In the genomic region with DNA sequence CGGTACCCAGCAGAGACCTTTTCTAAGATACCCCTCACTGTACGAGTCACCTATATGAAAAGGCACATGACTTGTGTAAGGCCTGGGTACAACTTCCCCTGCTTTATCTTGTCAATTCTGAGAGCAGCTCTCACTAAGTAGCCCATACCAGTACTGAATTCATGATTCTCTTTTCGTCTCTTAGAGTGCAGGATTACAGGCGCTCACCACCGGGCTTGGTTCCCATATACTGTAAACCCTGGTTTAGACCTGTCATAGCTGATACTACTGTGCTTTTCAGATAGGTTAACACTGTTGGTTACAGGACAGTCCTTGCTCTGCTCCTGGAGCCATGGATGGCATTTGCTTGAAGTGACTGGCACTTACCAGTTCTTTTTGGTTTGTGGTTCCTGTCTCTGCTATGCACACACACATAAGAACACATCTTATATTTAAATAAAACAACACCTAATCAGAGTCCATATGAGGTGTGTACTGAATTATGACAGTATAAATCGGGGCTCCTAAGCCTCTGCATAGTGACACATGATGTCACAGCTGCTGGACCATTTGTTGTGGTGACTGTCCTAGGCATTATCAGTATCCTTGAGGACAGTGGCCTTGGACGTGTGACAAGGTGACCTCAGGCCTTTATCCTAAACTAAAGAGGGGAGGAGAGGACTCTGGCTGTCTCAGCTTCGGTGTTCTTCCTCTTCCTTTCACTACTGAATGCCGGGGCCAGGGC, we compare ENCODE assay signal across 16 mouse cellular contexts. TPM values are rescaled to one million over a fixed set of nuclear protein-coding genes. Genes with fewer than 3 reads are reported as not detected.
DNase-seq lines count a peak whose midpoint lies in the region; ATAC-seq and TF ChIP-seq lines count a peak whose summit lies in the region.
"Had no signal": no experiment of that assay in that cellular context is flagged by ENCODE, and none has a peak within 500 bp of the region (broad histone marks: within the 10 kb centered on the region; RNA-seq: fewer than 3 reads in every experiment).

No protein-coding gene starts in this region.

- 62% methylated on average over 9 of the region's 9 CpGs for WGBS in lung, embryonic 14.5 days

- ATAC-seq in lung, embryonic 14.5 days (ENCODE audit: insufficient read depth) = peak; percentile 63; the same call in 1 of the 2 replicates
- peak; percentile 16 for ATAC-seq in activated CD4-positive, CD25-positive, alpha-beta regulatory T cell, adult 4 months
- ATAC-seq in inflammation-experienced regulatory T-cells, adult 6 months = peak; percentile 20
- peak; percentile 66 for ATAC-seq in megakaryocyte-erythroid progenitor cell, adult 5-6 weeks (replicated peaks; ENCODE audit: low FRiP score, low TSS enrichment, poor library complexity, severe bottlenecking)

- H3K9me3 ChIP-seq in lung, embryonic 14.5 days (ENCODE audit: low read depth, low read length) = no peaks in the 10 kb centered on the region
- H3K9me3 ChIP-seq: embryonic facial prominence, embryonic 10.5 days; limb, embryonic 15.5 days had no signal

- H3K4me2 ChIP-seq in lung, embryonic 14.5 days = no peak overlapping the region
- H3K4me2 ChIP-seq: limb, embryonic 15.5 days had no signal

- no peak overlapping the region for H3K27ac ChIP-seq in lung, embryonic 14.5 days (ENCODE audit: low read depth)
- H3K27ac ChIP-seq: embryonic facial prominence, embryonic 10.5 days; limb, embryonic 15.5 days had no signal

- no peak overlapping the region for H3K9ac ChIP-seq in lung, embryonic 14.5 days
- H3K9ac ChIP-seq: limb, embryonic 15.5 days had no signal

- peak; percentile 32 for DNase-seq in lung, embryonic 14.5 days
- no peak for DNase-seq in lung, postnatal 25 days (ENCODE audit: low spot score)
- no peak for DNase-seq in ovary, postnatal 10 days (ENCODE audit: low spot score)
- DNase-seq in right cerebral cortex, postnatal 25 days = no peak
- DNase-seq: cerebellum, postnatal 10 days; gastrocnemius, postnatal 10 days; heart, postnatal 4 days; kidney, adult 8-10 months; kidney, postnatal 36 days; retina, postnatal 1 day had no signal

- TF ChIP-seq CTCF in lung, embryonic 14.5 days (IDR thresholded peaks at IDR 0.05; ENCODE audit: low read depth) = no peak

- H3K27me3 ChIP-seq in lung, embryonic 14.5 days (ENCODE audit: insufficient read depth, low read length) = no peaks in the 10 kb centered on the region
- H3K27me3 ChIP-seq: limb, embryonic 15.5 days had no signal

- H3K4me3 ChIP-seq in lung, embryonic 14.5 days (ENCODE audit: low read depth, low read length) = no peak overlapping the region
- H3K4me3 ChIP-seq: embryonic facial prominence, embryonic 10.5 days; erythroblast, embryonic 14.5 days; limb, embryonic 15.5 days had no signal

- H3K36me3 ChIP-seq in lung, embryonic 14.5 days (ENCODE audit: insufficient read depth) = peaks cover 65% of the 10 kb centered on the region

- no peaks in the 10 kb centered on the region for H3K4me1 ChIP-seq in lung, embryonic 14.5 days (ENCODE audit: insufficient read depth)
- H3K4me1 ChIP-seq: embryonic facial prominence, embryonic 10.5 days; limb, embryonic 15.5 days had no signal

RNA-seq across cellular contexts. Expression of gene Pgm2, which starts 9.4 kb away (rescaled TPM):
- polyA plus RNA-seq in lung, embryonic 14.5 days (2014; fragmentation: Nextera tagmentation; extraction: Ambion mirVana) = 39.9 and 43.0 TPM in 2 replicates
- 10 to 100 TPM; 31.3 to 32.2 TPM for polyA plus RNA-seq in activated CD4-positive, CD25-positive, alpha-beta regulatory T cell, adult 4 months (2017; shearing (Covaris generic))
- 10 to 100 TPM; 18.2 to 27.0 (median 19.2) TPM for polyA plus RNA-seq in inflammation-experienced regulatory T-cells, adult 6 months (2017; shearing (Covaris generic))
- 44.1 and 49.9 TPM in 2 replicates for total RNA-seq in megakaryocyte-erythroid progenitor cell, adult 5-6 weeks (2014; fragmentation: Nextera tagmentation)
- 63.1 and 65.8 TPM in 2 replicates for total RNA-seq in megakaryocyte-erythroid progenitor cell, adult 5-6 weeks (2017)

RNA-seq across cellular contexts. Expression of gene Tbc1d1, which starts 54.0 kb away (rescaled TPM):
- 54.4 and 58.7 TPM in 2 replicates for polyA plus RNA-seq in lung, embryonic 14.5 days (2014; fragmentation: Nextera tagmentation; extraction: Ambion mirVana)
- polyA plus RNA-seq in activated CD4-positive, CD25-positive, alpha-beta regulatory T cell, adult 4 months (2017; shearing (Covaris generic)) = 10 to 100 TPM; 36.6 to 37.7 TPM
- 10 to 100 TPM; 28.0 to 49.0 (median 34.6) TPM for polyA plus RNA-seq in inflammation-experienced regulatory T-cells, adult 6 months (2017; shearing (Covaris generic))
- 6.7 and 11.3 TPM in 2 replicates for total RNA-seq in megakaryocyte-erythroid progenitor cell, adult 5-6 weeks (2014; fragmentation: Nextera tagmentation)
- 15.8 and 15.9 TPM in 2 replicates for total RNA-seq in megakaryocyte-erythroid progenitor cell, adult 5-6 weeks (2017)

Comparison
In these comparisons a context has a peak if more than half of its experiments do, and no peak if none do; other contexts are left out.
1. ATAC-seq: peak in every context shown above with its lines; median percentile 66 in megakaryocyte-erythroid progenitor cell, adult 5-6 weeks; 63 in lung, embryonic 14.5 days; 20 in inflammation-experienced regulatory T-cells, adult 6 months; 16 in activated CD4-positive, CD25-positive, alpha-beta regulatory T cell, adult 4 months.